Mouse (Mus musculus): Measurements from ENCODE around the gene Tmem215. TPM values are rescaled to one million over a fixed set of nuclear protein-coding genes. Genes with fewer than 3 reads are reported as not detected.

Gene Tmem215
- 0.07 and 0.09 TPM in 2 replicates for polyA plus RNA-seq (2015; fragmentation: Nextera tagmentation; extraction: Ambion mirVana)

GRCm38 (mm10) chr4:40471880-40472279 is at the start of gene Tmem215:
Tmem215 (plus strand) TSS chr4:40472180.
- WGBS (ENCODE audit: insufficient replicate concordance) = 59% methylated on average over 10 of the region's 10 CpGs
- Histone ChIP-seq H3K36me3 (replicated peaks) (no peaks in the 10 kb centered on the region), H3K4me3 (replicated peaks) (0 out of 2 replicates have a peak within 1 kb of the TSS, but pooled peaks have one; percentile 15), H3K27me3 (peaks cover 42% of the 10 kb centered on the region), H3K4me2 (peak within 1 kb of the TSS; percentile 41), H3K9ac (no peak within 1 kb of the TSS), H3K4me1 (replicated peaks) (no peaks in the 10 kb centered on the region), H3K9me3 (replicated peaks) (no peaks in the 10 kb centered on the region), H3K27ac (replicated peaks) (no peak within 1 kb of the TSS)
- no peak for ATAC-seq (ENCODE audit: insufficient read depth)

- H3K36me3 ChIP-seq (replicated peaks) = no peaks in the 10 kb centered on the region
- no peaks in the 10 kb centered on the region for H3K9me3 ChIP-seq (replicated peaks)
- H3K9ac ChIP-seq = no peak overlapping the region
- ATAC-seq (ENCODE audit: insufficient read depth) = no peak
- H3K4me2 ChIP-seq = no peak overlapping the region
- no peak overlapping the region for H3K27ac ChIP-seq (replicated peaks)
- H3K4me3 ChIP-seq (replicated peaks) = no peak overlapping the region
- H3K4me1 ChIP-seq (replicated peaks) = no peaks in the 10 kb centered on the region
- no peaks in the 10 kb centered on the region for H3K27me3 ChIP-seq
- 9% methylated on average over 5 of the region's 5 CpGs for WGBS (ENCODE audit: insufficient replicate concordance)
Observed at GRCm38 (mm10) chr4:40431916-40432315, 40.1 kb upstream of the Tmem215 start.

GRCm38 (mm10) chr4:40433379-40433778 is 38.6 kb upstream of the Tmem215 start:
- no peak overlapping the region for H3K27ac ChIP-seq (replicated peaks)
- no peaks in the 10 kb centered on the region for H3K4me1 ChIP-seq (replicated peaks)
- ATAC-seq (ENCODE audit: insufficient read depth) = no peak
- no peak overlapping the region for H3K4me2 ChIP-seq
- 38% methylated on average over 3 of the region's 3 CpGs for WGBS (ENCODE audit: insufficient replicate concordance)
- no peaks in the 10 kb centered on the region for H3K9me3 ChIP-seq (replicated peaks)
- no peak overlapping the region for H3K9ac ChIP-seq
- H3K4me3 ChIP-seq (replicated peaks) = no peak overlapping the region
- H3K27me3 ChIP-seq = no peaks in the 10 kb centered on the region
- no peaks in the 10 kb centered on the region for H3K36me3 ChIP-seq (replicated peaks)

- H3K4me2 ChIP-seq = no peak overlapping the region
- 59% methylated on average over 1 of the region's 1 CpGs for WGBS (ENCODE audit: insufficient replicate concordance)
- no peak for ATAC-seq (ENCODE audit: insufficient read depth)
- H3K9me3 ChIP-seq (replicated peaks) = no peaks in the 10 kb centered on the region
- H3K27ac ChIP-seq (replicated peaks) = no peak overlapping the region
- no peaks in the 10 kb centered on the region for H3K27me3 ChIP-seq
- no peak overlapping the region for H3K9ac ChIP-seq
- no peak overlapping the region for H3K4me3 ChIP-seq (replicated peaks)
- no peaks in the 10 kb centered on the region for H3K36me3 ChIP-seq (replicated peaks)
- H3K4me1 ChIP-seq (replicated peaks) = no peaks in the 10 kb centered on the region
Observed at GRCm38 (mm10) chr4:40434388-40434787, 37.6 kb upstream of the Tmem215 start.

- ATAC-seq (ENCODE audit: insufficient read depth) = no peak
- Histone ChIP-seq H3K9ac (no peak overlapping the region), H3K27ac (replicated peaks) (no peak overlapping the region), H3K27me3 (no peaks in the 10 kb centered on the region), H3K9me3 (replicated peaks) (no peaks in the 10 kb centered on the region), H3K36me3 (replicated peaks) (no peaks in the 10 kb centered on the region), H3K4me1 (replicated peaks) (no peaks in the 10 kb centered on the region), H3K4me3 (replicated peaks) (no peak overlapping the region), H3K4me2 (no peak overlapping the region)
- 77% methylated on average over 9 of the region's 9 CpGs for WGBS (ENCODE audit: insufficient replicate concordance)
Observed at GRCm38 (mm10) chr4:40443565-40443964, 28.4 kb upstream of the Tmem215 start.

- H3K27ac ChIP-seq (replicated peaks) = no peak overlapping the region
- 5% methylated on average over 54 of the region's 55 CpGs for WGBS (ENCODE audit: insufficient replicate concordance)
- no peaks in the 10 kb centered on the region for H3K36me3 ChIP-seq (replicated peaks)
- H3K4me3 ChIP-seq (replicated peaks) = 0 out of 2 replicates have a peak overlapping the region, but pooled peaks have one; percentile 15
- no peaks in the 10 kb centered on the region for H3K4me1 ChIP-seq (replicated peaks)
- ATAC-seq (ENCODE audit: insufficient read depth) = no peak
- peak overlapping the region; percentile 41 for H3K4me2 ChIP-seq
- H3K9ac ChIP-seq = no peak overlapping the region
- H3K27me3 ChIP-seq = peaks cover 42% of the 10 kb centered on the region
- H3K9me3 ChIP-seq (replicated peaks) = no peaks in the 10 kb centered on the region
Observed at GRCm38 (mm10) chr4:40472700-40473530, 935 bp downstream of the Tmem215 start.

GRCm38 (mm10) chr4:40473911-40474310 is 1.9 kb downstream of the Tmem215 start:
- Histone ChIP-seq H3K4me3 (replicated peaks) (no peak overlapping the region), H3K36me3 (replicated peaks) (no peaks in the 10 kb centered on the region), H3K27me3 (peaks cover 42% of the 10 kb centered on the region), H3K9me3 (replicated peaks) (no peaks in the 10 kb centered on the region), H3K27ac (replicated peaks) (no peak overlapping the region), H3K4me2 (no peak overlapping the region), H3K9ac (no peak overlapping the region), H3K4me1 (replicated peaks) (no peaks in the 10 kb centered on the region)
- 52% methylated on average over 9 of the region's 9 CpGs for WGBS (ENCODE audit: insufficient replicate concordance)
- no peak for ATAC-seq (ENCODE audit: insufficient read depth)

GRCm38 (mm10) chr4:40477963-40478362 is 6.0 kb downstream of the Tmem215 start:
- ATAC-seq (ENCODE audit: insufficient read depth) = no peak
- H3K4me3 ChIP-seq (replicated peaks) = no peak overlapping the region
- WGBS (ENCODE audit: insufficient replicate concordance) = 68% methylated on average over 5 of the region's 5 CpGs
- no peak overlapping the region for H3K9ac ChIP-seq
- no peaks in the 10 kb centered on the region for H3K36me3 ChIP-seq (replicated peaks)
- H3K4me2 ChIP-seq = no peak overlapping the region
- no peaks in the 10 kb centered on the region for H3K9me3 ChIP-seq (replicated peaks)
- H3K27me3 ChIP-seq = peaks cover 17% of the 10 kb centered on the region
- no peaks in the 10 kb centered on the region for H3K4me1 ChIP-seq (replicated peaks)
- no peak overlapping the region for H3K27ac ChIP-seq (replicated peaks)

- no peaks in the 10 kb centered on the region for H3K4me1 ChIP-seq (replicated peaks)
- no peak overlapping the region for H3K9ac ChIP-seq
- no peak overlapping the region for H3K4me2 ChIP-seq
- ATAC-seq (ENCODE audit: insufficient read depth) = no peak
- WGBS (ENCODE audit: insufficient replicate concordance) = 52% methylated on average over 6 of the region's 6 CpGs
- no peak overlapping the region for H3K27ac ChIP-seq (replicated peaks)
- no peaks in the 10 kb centered on the region for H3K36me3 ChIP-seq (replicated peaks)
- H3K9me3 ChIP-seq (replicated peaks) = no peaks in the 10 kb centered on the region
- no peaks in the 10 kb centered on the region for H3K27me3 ChIP-seq
- H3K4me3 ChIP-seq (replicated peaks) = no peak overlapping the region
Observed at GRCm38 (mm10) chr4:40486546-40486945, 14.6 kb downstream of the Tmem215 start.

- H3K27me3 ChIP-seq = no peaks in the 10 kb centered on the region
- no peak overlapping the region for H3K9ac ChIP-seq
- 67% methylated on average over 8 of the region's 8 CpGs for WGBS (ENCODE audit: insufficient replicate concordance)
- H3K4me2 ChIP-seq = no peak overlapping the region
- H3K4me3 ChIP-seq (replicated peaks) = no peak overlapping the region
- H3K27ac ChIP-seq (replicated peaks) = no peak overlapping the region
- H3K4me1 ChIP-seq (replicated peaks) = no peaks in the 10 kb centered on the region
- no peaks in the 10 kb centered on the region for H3K36me3 ChIP-seq (replicated peaks)
- H3K9me3 ChIP-seq (replicated peaks) = no peaks in the 10 kb centered on the region
- ATAC-seq (ENCODE audit: insufficient read depth) = no peak
Observed at GRCm38 (mm10) chr4:40491731-40492130, 19.8 kb downstream of the Tmem215 start.

- WGBS (ENCODE audit: insufficient replicate concordance) = 57% methylated on average over 6 of the region's 6 CpGs
- Histone ChIP-seq H3K36me3 (replicated peaks) (no peaks in the 10 kb centered on the region), H3K27ac (replicated peaks) (no peak overlapping the region), H3K4me1 (replicated peaks) (no peaks in the 10 kb centered on the region), H3K9ac (no peak overlapping the region), H3K4me3 (replicated peaks) (no peak overlapping the region), H3K9me3 (replicated peaks) (no peaks in the 10 kb centered on the region), H3K4me2 (no peak overlapping the region), H3K27me3 (no peaks in the 10 kb centered on the region)
- no peak for ATAC-seq (ENCODE audit: insufficient read depth)
Observed at GRCm38 (mm10) chr4:40496354-40496753, 24.4 kb downstream of the Tmem215 start.
